Mouse (Mus musculus): ENCODE data around the gene Cfap61.

DNA sequence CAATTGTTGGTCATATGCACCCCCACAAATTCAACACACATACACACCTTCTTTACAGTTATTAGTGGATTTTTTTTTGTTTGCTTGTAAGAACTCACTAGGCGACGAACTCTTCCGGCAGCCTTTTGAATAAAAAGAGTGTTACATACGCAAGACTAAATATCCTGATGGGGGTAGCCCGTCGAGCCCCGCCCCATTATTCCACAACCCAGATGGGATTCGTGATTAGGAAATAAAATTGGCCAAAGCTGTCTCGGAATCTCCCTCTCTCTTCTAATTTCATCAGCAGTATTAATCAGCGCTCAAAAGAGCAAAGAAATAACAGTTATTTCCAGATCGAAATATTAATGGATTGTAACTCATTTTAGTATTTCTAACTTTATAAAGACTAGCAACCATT lies 285.2 kb downstream of the Cfap61 start:
- TF ChIP-seq CTCF (IDR thresholded peaks at IDR 0.05; ENCODE audit: extremely low read depth, insufficient read depth, low read length) (no peak), POLR2A (IDR thresholded peaks at IDR 0.05; ENCODE audit: extremely low read depth, insufficient read depth, low read length) (no peak)
